Mouse (Mus musculus) layer of hippocampus, adult 18-20 months (tissue): ENCODE results near the gene Trap1. TPM values are rescaled to one million over a fixed set of nuclear protein-coding genes. Genes with fewer than 3 reads are reported as not detected.
"Not testable (repeated sequence)": the region's sequence is repeated elsewhere in the genome, so short reads cannot be mapped to it uniquely, and the experiment has no call there.

Experiments
- DNase-seq, 2 experiments: peaks; one replicate each; pipeline ENCODE4 v3.0.0; 2022; ENCODE audit warnings: low spot score in 2 of 2
- long read RNA-seq: library from polyadenylated mRNA; stranded (forward); transcript quantifications from one replicate; pipeline ENCODE4 v2.0.0, GENCODE M21; 2021
- total RNA-seq, 2 experiments: library from RNA; stranded (reverse); gene quantifications; 2 replicates each; pipeline ENCODE4 v1.2.3; 2021

Gene Trap1
- 10 to 100 TPM; 67.5 to 74.0 TPM for total RNA-seq
- long read RNA-seq, transcript Trap1-201 (18 exons, 2,320 nt) = major isoform, 42 of 55 reads
- long read RNA-seq, partial matches to known transcripts = 4 of 55 reads
- long read RNA-seq, other reads (novel, unspliced or antisense) = 9 of 55 reads

DNA sequence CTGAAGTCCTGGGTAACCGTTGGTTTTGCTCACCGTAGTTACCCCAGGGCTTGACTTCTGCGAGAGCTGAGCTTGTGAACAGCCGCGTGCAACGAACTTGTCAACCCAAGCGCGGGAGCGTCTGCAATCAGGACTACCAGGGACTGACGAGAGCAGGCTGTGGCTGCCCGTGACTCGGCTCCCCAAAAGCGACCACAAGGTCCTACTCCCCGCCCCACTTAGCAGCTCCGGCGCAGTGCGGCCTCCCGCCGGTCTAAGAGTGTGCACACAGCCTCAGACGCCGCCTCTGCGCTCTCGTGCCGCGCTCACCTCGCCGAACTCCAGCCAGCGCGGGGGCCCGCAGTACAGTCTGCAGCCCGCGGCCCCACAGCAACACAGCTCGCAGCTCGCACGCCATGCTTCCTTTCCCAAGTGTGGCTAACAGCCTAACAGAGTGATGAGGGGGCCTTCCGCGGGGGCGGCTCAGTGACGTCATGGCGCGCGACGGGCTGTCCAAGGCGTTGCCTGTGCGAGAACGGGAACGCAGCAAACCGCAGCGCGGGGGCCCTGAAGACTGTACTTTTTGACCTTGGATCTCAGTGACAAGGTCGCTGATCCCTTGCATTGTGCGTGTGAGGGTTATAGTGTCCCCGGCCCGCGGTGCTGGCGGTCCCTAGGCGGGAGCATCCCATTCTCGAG, at the start of gene Trap1:
Trap1 (minus strand) TSS at position 444 of the 678 bp plus-strand sequence.
- peak; percentile 91 to 98 for DNase-seq

- DNase-seq = no peak
Observed at GRCm38 (mm10) chr16:4117072-4117471, 39.4 kb upstream of the Trap1 start.

GRCm38 (mm10) chr16:4100374-4100773, 22.7 kb upstream of the Trap1 start:
- DNase-seq = no peak

- DNase-seq = no peak
Observed at GRCm38 (mm10) chr16:4097521-4097920, 19.9 kb upstream of the Trap1 start.

DNA sequence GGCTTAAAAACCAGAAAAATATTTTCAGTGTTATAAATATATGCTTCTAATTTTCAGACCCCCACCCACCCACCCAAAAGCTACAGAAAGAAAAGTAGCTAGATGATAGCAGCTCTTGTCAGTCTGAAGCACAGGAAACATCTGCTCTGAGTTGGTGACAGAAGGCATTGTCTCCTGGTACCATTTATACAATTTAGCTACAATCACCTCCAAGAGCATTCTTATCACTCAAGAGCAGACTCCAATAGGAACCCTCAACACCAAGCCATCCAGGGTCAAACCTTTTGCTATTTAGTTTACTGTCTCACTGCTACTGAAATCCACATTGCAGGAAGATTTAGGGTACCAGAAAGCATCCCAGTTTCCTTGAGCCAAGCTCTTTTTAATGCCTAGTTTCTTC, 19.3 kb upstream of the Trap1 start:
- DNase-seq = no peak

- peak; percentile 19 to 84 for DNase-seq
Observed at GRCm38 (mm10) chr16:4096141-4096540, 18.5 kb upstream of the Trap1 start.

GRCm38 (mm10) chr16:4087214-4087913, 9.7 kb upstream of the Trap1 start:
- DNase-seq = no peak

DNA sequence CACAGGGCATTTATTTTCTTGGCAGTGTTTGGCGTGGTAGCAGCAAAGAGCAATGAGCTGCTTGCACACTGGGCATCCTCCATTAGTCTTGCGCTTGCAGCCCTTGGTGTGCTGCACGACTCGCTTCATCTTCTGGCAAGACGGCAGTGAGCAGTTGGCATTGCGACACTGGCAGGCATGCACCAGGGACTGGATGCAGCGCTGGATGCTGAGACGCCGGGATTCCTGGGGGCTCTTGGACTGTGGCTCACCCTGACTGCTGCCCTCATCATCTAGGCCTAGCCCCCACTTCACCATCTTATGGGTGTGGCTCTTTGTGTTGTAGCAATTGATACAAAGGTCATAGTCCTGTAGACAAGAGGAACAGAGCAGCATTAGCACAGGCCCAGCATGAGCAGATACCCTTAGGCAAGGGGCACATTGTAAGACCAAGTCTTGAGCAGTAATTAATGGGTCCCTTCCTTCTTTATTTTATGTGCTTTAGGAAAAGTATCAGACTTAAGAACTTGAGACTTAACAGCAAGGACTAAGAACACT, 8.3 kb upstream of the Trap1 start:
- no peak for DNase-seq

GRCm38 (mm10) chr16:4085051-4085450, 7.4 kb upstream of the Trap1 start:
- DNase-seq = no peak

DNA sequence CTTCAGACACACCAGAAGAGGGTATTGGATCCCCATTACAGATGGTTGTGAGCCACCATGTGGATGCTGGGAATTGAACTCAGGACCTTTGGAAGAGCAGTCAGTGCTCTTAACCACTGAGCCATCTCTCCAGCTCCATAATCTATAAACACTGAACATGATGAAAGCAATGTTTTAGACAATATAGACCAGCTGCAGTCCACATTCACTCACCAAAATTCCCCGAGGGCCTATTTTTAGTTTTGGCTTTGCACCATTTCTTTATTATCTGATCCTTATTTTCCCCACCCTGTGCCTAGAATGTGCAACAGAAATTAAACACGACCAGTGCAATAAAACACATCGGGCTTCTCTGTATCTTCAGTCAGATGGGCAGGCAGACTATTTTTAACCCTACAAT, 2.8 kb upstream of the Trap1 start:
- not testable (repeated sequence) for DNase-seq

DNA sequence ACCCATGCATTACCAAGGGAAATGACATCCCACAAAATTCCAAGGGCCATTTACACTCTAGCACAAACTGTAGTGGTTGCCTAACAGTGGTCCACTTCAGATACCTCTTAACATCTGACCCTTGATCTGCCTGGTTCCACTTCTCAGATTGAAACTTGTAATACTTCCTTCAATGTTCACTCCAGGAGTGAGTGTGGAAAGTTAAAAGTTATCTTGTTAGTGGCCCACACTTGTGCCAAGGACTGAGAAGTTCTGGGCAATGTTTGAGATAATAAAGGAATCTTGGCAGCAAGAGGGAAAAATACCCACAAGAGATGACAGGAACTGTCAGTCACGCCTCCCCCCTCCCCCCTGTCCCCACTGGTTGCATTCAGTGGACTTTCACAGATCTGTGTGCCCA, 2.0 kb upstream of the Trap1 start:
- no peak for DNase-seq

- not testable (repeated sequence) for DNase-seq
Observed at GRCm38 (mm10) chr16:4078302-4078701, 675 bp upstream of the Trap1 start.

DNA sequence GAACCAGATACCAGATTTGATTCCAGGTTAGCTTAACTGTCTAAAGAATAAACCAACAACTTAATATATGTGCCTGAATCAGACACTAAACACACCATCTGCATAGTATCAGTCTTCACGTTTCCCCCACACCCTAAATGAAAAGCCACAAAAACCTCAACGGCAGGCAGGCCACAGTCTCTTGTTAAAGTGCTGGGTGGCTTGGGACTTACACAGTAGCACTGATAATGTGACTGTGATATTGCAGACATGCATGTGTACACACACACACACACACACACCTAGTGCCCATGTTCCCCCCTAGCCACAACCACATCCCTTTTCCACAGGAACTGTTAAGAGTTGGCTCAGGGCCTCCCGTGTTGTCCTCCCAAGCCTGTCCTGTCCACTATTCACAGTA, 2.8 kb downstream of the Trap1 start:
- DNase-seq = no peak

GRCm38 (mm10) chr16:4074297-4074696, 3.3 kb downstream of the Trap1 start:
- DNase-seq = no peak

GRCm38 (mm10) chr16:4068588-4068987, 9.0 kb downstream of the Trap1 start:
- peak; percentile 20 to 56 for DNase-seq

DNA sequence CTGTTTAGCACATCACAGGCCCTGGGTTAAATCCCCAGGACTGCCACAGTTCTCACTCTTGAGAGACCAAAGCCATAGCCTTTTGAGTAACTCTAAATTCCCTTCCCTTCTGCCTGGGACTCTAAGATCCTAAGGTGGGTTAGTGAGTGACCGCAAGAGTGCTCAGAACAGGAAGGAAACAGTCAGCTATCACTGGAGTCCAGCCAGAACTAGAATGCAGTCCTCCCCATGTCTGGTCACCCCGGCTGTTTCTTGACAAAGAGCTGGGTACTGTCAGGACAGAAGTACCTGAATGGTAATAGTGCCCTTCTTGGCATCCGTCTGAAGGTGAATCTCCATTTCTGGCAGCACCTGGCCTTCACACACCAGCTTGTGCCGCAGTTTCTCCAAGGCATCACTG, 12.7 kb downstream of the Trap1 start:
- DNase-seq = no peak

DNA sequence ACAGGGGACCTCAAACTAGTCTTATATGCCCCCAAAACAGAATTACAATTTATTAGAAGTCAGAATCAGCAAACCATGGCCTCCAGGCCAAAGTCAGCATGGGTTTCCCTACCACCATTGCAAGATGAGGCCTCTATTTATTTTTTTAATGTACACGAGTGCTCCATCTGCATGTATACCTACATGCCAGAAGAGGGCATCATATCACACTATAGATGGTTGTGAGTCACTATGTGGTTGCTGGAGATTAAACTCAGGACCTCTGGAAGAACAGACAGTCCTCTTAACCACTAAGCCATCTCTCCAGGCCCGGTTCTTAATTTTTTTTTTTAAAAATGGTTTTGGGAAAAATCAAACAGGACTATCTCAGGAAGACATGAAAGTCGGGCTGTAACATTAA, 23.8 kb downstream of the Trap1 start:
- no peak for DNase-seq

DNA sequence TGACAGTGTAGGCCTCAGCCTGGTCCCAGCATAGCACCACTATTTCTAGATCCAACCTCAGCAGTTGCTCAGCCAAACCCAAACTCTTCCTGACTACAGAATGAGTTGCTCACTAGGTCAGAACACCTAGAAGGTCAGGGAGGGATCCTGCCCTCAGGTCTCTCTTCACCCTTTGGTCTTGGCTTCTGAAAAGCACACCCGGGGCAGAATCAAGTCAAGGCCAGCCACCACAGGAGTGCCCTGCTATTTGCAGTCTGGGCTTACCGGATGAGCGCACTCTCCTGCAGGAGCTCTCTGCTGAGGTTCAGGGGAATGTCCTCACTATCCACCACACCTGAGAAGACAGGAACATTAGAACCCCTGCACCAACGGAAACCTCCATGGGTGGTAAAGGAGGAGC, 25.0 kb downstream of the Trap1 start:
- DNase-seq = no peak

GRCm38 (mm10) chr16:4045524-4045923, 32.1 kb downstream of the Trap1 start:
- peak in 1 of 2 experiments; percentile 31 for DNase-seq

GRCm38 (mm10) chr16:4044093-4044492, 33.5 kb downstream of the Trap1 start:
- no peak for DNase-seq

DNA sequence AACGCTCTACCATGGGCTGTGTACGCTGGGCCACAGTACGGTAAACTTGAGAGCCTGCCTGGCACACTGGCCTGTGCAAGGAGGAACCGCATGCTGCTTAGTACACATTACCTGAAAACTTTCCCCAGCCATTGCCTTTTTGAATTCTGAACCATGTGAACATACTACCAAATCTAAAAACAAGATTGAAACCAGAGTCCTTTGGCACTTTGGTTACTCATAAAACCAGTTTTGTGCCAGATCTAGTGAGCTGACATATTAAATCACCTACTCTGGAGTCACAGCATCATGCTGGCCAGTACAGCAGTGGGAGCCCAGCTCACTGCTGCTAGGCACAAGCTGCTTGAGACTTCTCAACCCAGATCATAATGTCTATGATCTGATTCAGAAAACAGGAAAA, 36.0 kb downstream of the Trap1 start:
- no peak for DNase-seq

DNA sequence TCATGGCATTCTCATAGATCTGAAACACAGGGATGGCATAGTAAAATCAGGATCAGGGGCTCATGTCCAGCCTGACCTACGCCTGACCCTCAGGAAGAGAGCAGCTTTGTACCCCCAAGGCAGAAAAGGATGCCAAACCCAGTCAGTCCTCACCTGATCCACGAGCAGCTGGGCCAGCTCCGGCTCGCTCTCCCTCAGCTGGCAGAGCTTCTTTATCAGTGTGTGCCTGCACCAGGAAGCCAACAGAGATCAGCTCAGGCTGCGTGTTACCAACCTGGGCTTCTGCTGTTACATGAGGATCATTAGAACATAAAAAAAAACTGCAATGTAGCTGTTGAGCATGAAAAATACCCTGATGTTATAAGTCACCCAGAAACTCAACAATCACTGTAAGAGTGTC, 37.4 kb downstream of the Trap1 start:
- no peak for DNase-seq
